Mouse (Mus musculus): ENCODE measurements around the gene Hdgfl3. TPM values are rescaled to one million over a fixed set of nuclear protein-coding genes. Genes with fewer than 3 reads are reported as not detected.

The Hdgfl3 gene
- polyA plus RNA-seq, 1 experiment from 2014 or later, result 61.4 TPM

GRCm38 (mm10) chr7:81861921-81862320, 72.4 kb downstream of the Hdgfl3 start:
- H3K9ac ChIP-seq, result no peak overlapping the region

GRCm38 (mm10) chr7:81861461-81861860, 72.8 kb downstream of the Hdgfl3 start:
- Histone ChIP-seq H3K4me3 (no peak overlapping the region), H3K27me3 (peaks cover 41% of the 10 kb centered on the region), H3K4me2 (no peak overlapping the region), H3K27ac (no peak overlapping the region), H3K9me3 (no peaks in the 10 kb centered on the region), H3K9ac (no peak overlapping the region), H3K36me3 (no peaks in the 10 kb centered on the region), H3K4me1 (replicated peaks) (peaks cover 31% of the 10 kb centered on the region)
- no peak for ATAC-seq (ENCODE audit: low FRiP score)
- WGBS, result 81% methylated on average over 2 of the region's 2 CpGs

More at GRCm38 (mm10) chr7:81861921-81862320, 72.4 kb downstream of the Hdgfl3 start:
- peaks cover 31% of the 10 kb centered on the region for H3K4me1 ChIP-seq (replicated peaks)
- no peak for ATAC-seq (ENCODE audit: low FRiP score)
- no peak overlapping the region for H3K4me3 ChIP-seq
- no peaks in the 10 kb centered on the region for H3K36me3 ChIP-seq
- 67% methylated on average over 4 of the region's 4 CpGs for WGBS
- H3K9me3 ChIP-seq, result no peaks in the 10 kb centered on the region
- H3K4me2 ChIP-seq, result no peak overlapping the region
- no peak overlapping the region for H3K27ac ChIP-seq
- H3K27me3 ChIP-seq, result peaks cover 37% of the 10 kb centered on the region

- 87% methylated on average over 5 of the region's 5 CpGs for WGBS
- peaks cover 31% of the 10 kb centered on the region for H3K4me1 ChIP-seq (replicated peaks)
- no peaks in the 10 kb centered on the region for H3K9me3 ChIP-seq
- ATAC-seq (ENCODE audit: low FRiP score), result no peak
- H3K27ac ChIP-seq, result no peak overlapping the region
- peak overlapping the region; percentile 97; the same call in 1 of the 2 replicates for H3K4me2 ChIP-seq
- no peak overlapping the region for H3K9ac ChIP-seq
- H3K27me3 ChIP-seq, result peaks cover 44% of the 10 kb centered on the region
- no peaks in the 10 kb centered on the region for H3K36me3 ChIP-seq
- H3K4me3 ChIP-seq, result no peak overlapping the region
These were observed 73.3 kb downstream of the Hdgfl3 start for GRCm38 (mm10) chr7:81860996-81861395.

DNA sequence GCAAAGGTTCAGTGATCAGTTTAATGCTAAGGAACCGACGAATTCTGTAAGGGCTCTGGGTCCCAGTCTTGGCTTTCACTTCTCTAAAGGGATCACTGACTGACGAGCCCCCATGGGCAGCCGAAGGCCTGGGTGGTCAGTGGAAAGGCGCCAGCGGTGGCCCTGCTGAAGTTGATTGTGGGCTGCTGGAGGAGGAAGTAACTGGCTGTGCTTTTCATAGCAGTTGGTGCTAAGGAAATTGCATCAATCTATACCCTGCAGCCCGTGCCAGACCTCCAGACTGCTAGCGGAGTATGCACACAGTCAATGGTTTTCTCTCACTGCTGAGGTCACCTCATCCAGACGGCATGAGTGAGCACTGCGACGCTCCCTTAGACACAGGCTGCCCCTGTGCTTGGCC, 74.2 kb downstream of the Hdgfl3 start:
- no peak for ATAC-seq (ENCODE audit: low FRiP score)
- Histone ChIP-seq H3K36me3 (no peaks in the 10 kb centered on the region), H3K4me2 (peak overlapping the region; percentile 97), H3K27ac (no peak overlapping the region; the same call in 1 of the 2 replicates), H3K4me3 (peak overlapping the region; percentile 67), H3K9me3 (no peaks in the 10 kb centered on the region), H3K4me1 (replicated peaks) (peaks cover 31% of the 10 kb centered on the region), H3K27me3 (peaks cover 44% of the 10 kb centered on the region), H3K9ac (0 out of 2 replicates have a peak overlapping the region, but pooled peaks have one; percentile 13)
- WGBS, result 48% methylated on average over 11 of the region's 11 CpGs

- peaks cover 44% of the 10 kb centered on the region for H3K27me3 ChIP-seq
- H3K36me3 ChIP-seq, result no peaks in the 10 kb centered on the region
- peak; percentile 79 for ATAC-seq (ENCODE audit: low FRiP score)
- H3K9ac ChIP-seq, result peak within 1 kb of the TSS; percentile 86
- under 1% methylated on average over 62 of the region's 64 CpGs for WGBS
- peak within 1 kb of the TSS; percentile 97 for H3K4me2 ChIP-seq
- H3K4me3 ChIP-seq, result peak within 1 kb of the TSS; percentile 67
- peak within 1 kb of the TSS; percentile 58; the same call in 1 of the 2 replicates for H3K27ac ChIP-seq
- peaks cover 37% of the 10 kb centered on the region for H3K4me1 ChIP-seq (replicated peaks)
- no peaks in the 10 kb centered on the region for H3K9me3 ChIP-seq
These were observed 75.1 kb downstream of the Hdgfl3 start, which contains the start of gene Tm6sf1 for GRCm38 (mm10) chr7:81858968-81859721. Tm6sf1 (plus strand) TSS chr7:81859001.

DNA sequence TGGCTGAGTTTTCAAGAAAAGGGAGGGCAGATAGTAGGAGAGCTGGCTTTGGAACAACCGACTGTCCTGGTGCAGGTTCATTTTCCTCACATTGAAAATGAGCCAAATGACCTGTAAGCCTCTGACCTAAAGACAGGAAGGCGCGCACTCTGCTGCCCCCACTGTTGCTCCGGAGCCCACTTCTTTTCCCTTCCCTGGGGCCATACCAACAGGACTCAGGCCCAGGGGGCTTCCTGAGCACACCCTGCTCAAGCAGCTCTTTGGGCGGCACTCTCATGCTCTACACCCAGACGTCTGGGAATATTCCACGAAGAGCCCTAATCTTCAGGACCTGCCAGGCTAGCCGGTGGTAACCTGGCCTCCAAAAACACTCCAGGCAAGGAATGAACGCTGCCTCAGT, 76.0 kb downstream of the Hdgfl3 start:
- Histone ChIP-seq H3K27me3 (peaks cover 44% of the 10 kb centered on the region), H3K9ac (no peak overlapping the region), H3K4me3 (peak overlapping the region; percentile 67), H3K27ac (no peak overlapping the region), H3K9me3 (no peaks in the 10 kb centered on the region), H3K4me1 (replicated peaks) (peaks cover 37% of the 10 kb centered on the region), H3K4me2 (peak overlapping the region; percentile 97), H3K36me3 (no peaks in the 10 kb centered on the region)
- no peak for ATAC-seq (ENCODE audit: low FRiP score)
- WGBS, result 3% methylated on average over 9 of the region's 9 CpGs

- Histone ChIP-seq H3K4me3 (no peak overlapping the region), H3K4me1 (replicated peaks) (peaks cover 35% of the 10 kb centered on the region), H3K4me2 (no peak overlapping the region), H3K9ac (no peak overlapping the region), H3K9me3 (no peaks in the 10 kb centered on the region), H3K27ac (no peak overlapping the region), H3K27me3 (peaks cover 41% of the 10 kb centered on the region), H3K36me3 (no peaks in the 10 kb centered on the region)
- no peak for ATAC-seq (ENCODE audit: low FRiP score)
- WGBS, result 84% methylated on average over 4 of the region's 4 CpGs
These were observed 78.1 kb downstream of the Hdgfl3 start for GRCm38 (mm10) chr7:81856221-81856620.

DNA sequence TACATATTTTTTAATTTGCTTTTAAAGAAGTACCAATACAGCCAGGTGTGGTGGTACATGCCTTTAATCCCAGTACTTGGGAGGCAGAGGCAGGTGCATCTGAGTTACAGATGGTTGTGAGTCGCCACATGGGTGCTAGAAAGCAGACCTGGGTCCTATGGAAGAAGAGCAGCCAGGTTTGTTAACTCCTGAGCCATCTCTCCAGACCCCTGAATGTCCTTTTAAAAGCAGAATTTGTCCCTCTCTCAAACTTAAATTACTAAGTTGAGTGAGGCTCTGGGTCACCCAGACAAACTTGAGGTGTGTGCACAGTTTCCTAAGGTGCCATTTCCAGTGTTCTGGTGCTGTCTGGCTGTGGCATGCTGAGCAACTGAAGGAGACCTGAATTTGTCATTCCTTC, 78.6 kb downstream of the Hdgfl3 start, which contains the start of gene Gm10160:
TSS of gene Gm10160 (minus strand) at position 101 of the 400 bp plus-strand sequence.
- 81% methylated on average over 1 of the region's 1 CpGs for WGBS
- Histone ChIP-seq H3K9me3 (no peaks in the 10 kb centered on the region), H3K9ac (no peak within 1 kb of the TSS), H3K36me3 (no peaks in the 10 kb centered on the region), H3K4me1 (replicated peaks) (peaks cover 35% of the 10 kb centered on the region), H3K27ac (no peak within 1 kb of the TSS), H3K4me3 (no peak within 1 kb of the TSS), H3K4me2 (no peak within 1 kb of the TSS), H3K27me3 (peaks cover 36% of the 10 kb centered on the region)
- ATAC-seq (ENCODE audit: low FRiP score), result no peak

- Histone ChIP-seq H3K27ac (no peak overlapping the region), H3K27me3 (peaks cover 26% of the 10 kb centered on the region), H3K4me3 (no peak overlapping the region), H3K36me3 (no peaks in the 10 kb centered on the region), H3K9ac (no peak overlapping the region), H3K9me3 (no peaks in the 10 kb centered on the region), H3K4me1 (replicated peaks) (peaks cover 25% of the 10 kb centered on the region), H3K4me2 (no peak overlapping the region)
- ATAC-seq (ENCODE audit: low FRiP score), result no peak
- 60% methylated on average over 8 of the region's 8 CpGs for WGBS
These were observed 79.5 kb downstream of the Hdgfl3 start for GRCm38 (mm10) chr7:81854568-81855307.

DNA sequence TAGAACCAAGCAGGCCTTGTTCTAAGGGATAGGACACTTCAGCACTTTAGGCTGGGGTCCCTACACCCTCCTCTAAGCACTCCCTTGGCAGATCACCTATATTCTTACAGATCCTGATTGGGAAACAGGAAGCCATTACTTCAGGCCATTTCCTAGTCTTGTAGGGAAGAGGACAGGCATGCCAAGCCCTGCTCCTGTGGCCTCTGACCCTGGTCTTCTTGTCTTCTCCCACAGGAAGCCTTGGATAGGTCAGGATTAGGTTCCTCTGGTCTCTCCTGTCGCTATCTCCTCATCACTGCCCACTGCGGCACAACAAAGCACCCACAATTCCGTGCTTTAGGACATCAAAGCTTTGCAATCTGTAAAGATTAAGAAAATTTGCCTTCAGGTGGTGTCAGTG, 82.6 kb downstream of the Hdgfl3 start:
- Histone ChIP-seq H3K27me3 (peaks cover 5% of the 10 kb centered on the region; the same call in 1 of the 2 replicates), H3K4me2 (no peak overlapping the region), H3K9me3 (no peaks in the 10 kb centered on the region), H3K36me3 (no peaks in the 10 kb centered on the region), H3K4me1 (replicated peaks) (peaks cover 11% of the 10 kb centered on the region; the same call in 1 of the 2 replicates), H3K4me3 (no peak overlapping the region), H3K9ac (no peak overlapping the region), H3K27ac (no peak overlapping the region)
- ATAC-seq (ENCODE audit: low FRiP score), result no peak
- WGBS, result 87% methylated on average over 3 of the region's 3 CpGs

GRCm38 (mm10) chr7:81850171-81850570, 84.1 kb downstream of the Hdgfl3 start:
- Histone ChIP-seq H3K27me3 (no peaks in the 10 kb centered on the region), H3K27ac (no peak overlapping the region), H3K4me1 (replicated peaks) (peaks cover 11% of the 10 kb centered on the region; the same call in 1 of the 2 replicates), H3K9ac (no peak overlapping the region), H3K9me3 (no peaks in the 10 kb centered on the region), H3K4me2 (no peak overlapping the region), H3K36me3 (no peaks in the 10 kb centered on the region), H3K4me3 (no peak overlapping the region)
- WGBS, result 86% methylated on average over 6 of the region's 6 CpGs
- no peak for ATAC-seq (ENCODE audit: low FRiP score)

DNA sequence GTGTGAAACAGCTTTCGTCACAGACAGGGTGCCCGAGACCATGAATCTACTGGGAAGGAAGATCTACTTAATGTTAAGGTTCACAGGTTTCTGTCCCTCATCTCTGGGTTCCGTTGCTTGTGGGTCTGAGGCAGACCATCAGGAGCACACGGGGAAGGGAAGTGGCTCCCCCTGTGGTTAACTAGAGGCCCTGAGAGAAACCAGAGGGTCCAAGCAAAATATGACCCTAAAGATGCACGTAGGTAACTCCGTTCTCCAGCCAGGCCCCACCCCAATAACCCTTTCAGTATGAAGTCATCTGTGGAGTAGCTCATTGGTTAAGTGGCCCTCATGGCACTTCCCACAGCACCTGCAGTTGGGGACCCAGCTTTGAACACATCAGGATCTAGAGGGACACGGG, 84.6 kb downstream of the Hdgfl3 start:
- Histone ChIP-seq H3K9ac (no peak overlapping the region), H3K4me2 (no peak overlapping the region), H3K4me1 (replicated peaks) (peaks cover 7% of the 10 kb centered on the region; the same call in 1 of the 2 replicates), H3K9me3 (no peaks in the 10 kb centered on the region), H3K4me3 (no peak overlapping the region), H3K27ac (no peak overlapping the region), H3K36me3 (no peaks in the 10 kb centered on the region), H3K27me3 (no peaks in the 10 kb centered on the region)
- no peak for ATAC-seq (ENCODE audit: low FRiP score)
- WGBS, result 84% methylated on average over 7 of the region's 7 CpGs
